Mouse (Mus musculus): ENCODE results near the gene Pitpna. TPM values are rescaled to one million over a fixed set of nuclear protein-coding genes. Genes with fewer than 3 reads are reported as not detected.

Pitpna gene
- polyA plus RNA-seq, 1 experiment: 130 TPM

DNA sequence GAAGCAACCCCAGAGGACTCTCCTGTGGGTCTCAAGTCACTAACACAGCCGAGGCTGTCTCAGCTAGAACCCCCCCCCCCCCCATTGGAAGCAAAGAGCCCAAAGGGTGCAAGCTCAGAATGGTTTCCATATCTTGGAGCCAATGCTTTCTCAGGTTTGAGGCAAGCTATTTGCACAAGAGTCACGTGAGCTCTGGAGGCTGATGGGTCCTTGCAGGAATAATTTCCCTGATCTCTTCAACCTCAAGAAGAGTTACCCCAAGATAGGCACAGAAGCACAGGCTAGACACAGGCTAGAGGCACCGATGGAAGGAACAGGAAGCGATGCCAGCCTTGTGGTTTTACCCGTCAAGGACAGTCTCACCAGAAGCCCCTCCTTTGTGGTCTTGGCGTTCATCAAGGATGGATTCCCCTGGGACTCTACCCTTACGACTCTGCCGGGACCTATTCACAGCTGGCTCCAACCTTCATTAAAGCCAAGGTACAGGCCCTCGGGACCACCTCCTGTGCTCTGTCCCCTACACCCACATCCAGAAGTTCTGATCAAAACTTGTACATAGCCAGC is 12.3 kb upstream of the Pitpna start:
- no peak for DNase-seq (ENCODE audit: low read depth)
- TF ChIP-seq CTCF (IDR thresholded peaks at IDR 0.05; ENCODE audit: borderline replicate concordance, extremely low read depth, insufficient read depth, insufficient read length) (no peak), POLR2A (IDR thresholded peaks at IDR 0.05; ENCODE audit: borderline replicate concordance, extremely low read depth, insufficient read depth, insufficient read length, poor library complexity, severe bottlenecking) (no peak)

DNA sequence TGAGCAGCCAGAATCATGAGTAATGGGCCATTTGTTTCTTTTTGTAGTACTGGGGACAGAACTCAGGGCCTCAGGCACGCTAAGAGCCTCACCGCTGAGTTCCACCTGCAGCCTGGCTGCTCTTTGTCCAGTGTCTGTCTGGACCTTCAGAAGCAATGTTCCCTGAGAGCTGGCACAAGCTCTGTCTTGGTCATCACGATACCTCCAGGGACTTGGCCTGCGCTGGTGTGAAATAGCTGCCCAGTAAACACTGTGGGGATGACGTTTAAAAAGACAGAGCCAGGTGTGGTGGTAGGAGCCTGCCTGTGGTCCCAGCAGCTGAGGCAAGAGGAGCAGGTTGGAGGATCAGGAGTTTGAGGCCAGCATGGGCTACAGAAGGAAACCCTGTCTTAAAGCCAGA is 9.3 kb upstream of the Pitpna start:
- TF ChIP-seq POLR2A (IDR thresholded peaks at IDR 0.05; ENCODE audit: borderline replicate concordance, extremely low read depth, insufficient read depth, insufficient read length, poor library complexity, severe bottlenecking): no peak
- DNase-seq (ENCODE audit: low read depth): no peak

DNA sequence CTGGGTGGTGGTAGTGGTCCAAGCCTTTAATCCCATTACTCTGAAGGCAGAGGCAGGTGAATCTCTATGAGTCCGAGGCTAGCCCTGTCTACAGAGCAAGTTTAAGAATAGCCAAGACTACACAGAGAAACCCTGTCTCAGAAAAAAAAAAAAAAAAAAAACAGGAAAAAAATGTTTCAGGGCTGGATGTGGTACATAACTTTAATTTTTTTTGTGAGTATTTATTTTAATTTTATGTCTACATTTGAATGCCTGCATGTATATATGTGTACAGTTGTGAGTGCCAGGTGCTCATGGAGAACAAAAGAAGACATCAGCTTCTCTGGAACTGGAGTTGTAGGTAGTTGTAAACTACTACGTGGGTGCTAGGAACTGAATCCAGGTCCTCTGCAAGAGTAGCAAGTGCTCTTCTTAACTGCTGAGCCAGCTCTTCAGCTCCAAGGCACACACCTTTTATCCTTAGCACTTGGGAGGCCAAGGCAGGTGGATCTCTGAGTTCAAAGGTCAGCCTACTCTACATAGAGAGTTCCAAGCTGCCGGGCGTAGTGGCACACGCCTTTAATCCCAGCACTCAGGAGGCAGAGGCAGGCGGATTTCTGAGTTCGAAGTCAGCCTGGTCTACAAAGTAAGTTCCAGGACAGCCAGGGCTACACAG is 6.3 kb upstream of the Pitpna start:
- DNase-seq (ENCODE audit: low read depth): no peak
- TF ChIP-seq POLR2A (IDR thresholded peaks at IDR 0.05; ENCODE audit: borderline replicate concordance, extremely low read depth, insufficient read depth, insufficient read length, poor library complexity, severe bottlenecking) (no peak), CTCF (IDR thresholded peaks at IDR 0.05; ENCODE audit: borderline replicate concordance, extremely low read depth, insufficient read depth, insufficient read length) (no peak)

DNA sequence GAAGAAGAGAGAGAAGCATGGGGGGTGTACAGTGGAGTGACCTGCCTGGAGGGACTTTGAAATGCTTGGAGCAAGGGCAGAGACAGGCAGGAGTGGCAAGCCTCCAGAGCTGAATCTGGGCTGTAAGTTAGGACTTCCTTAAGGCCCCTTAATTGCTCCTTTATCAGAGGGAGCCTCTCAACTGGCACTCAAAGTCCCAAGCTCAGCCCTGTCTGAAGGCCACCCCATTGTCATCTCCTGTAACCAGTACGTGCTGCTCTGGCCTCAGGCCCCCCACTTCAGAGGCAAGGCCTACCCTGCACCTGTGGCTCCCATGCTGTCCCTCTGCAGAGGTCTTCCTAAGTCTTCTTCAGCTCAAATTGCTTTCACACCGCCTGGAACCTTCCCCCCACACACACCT is 4.4 kb upstream of the Pitpna start:
- no peak for DNase-seq (ENCODE audit: low read depth)

DNA sequence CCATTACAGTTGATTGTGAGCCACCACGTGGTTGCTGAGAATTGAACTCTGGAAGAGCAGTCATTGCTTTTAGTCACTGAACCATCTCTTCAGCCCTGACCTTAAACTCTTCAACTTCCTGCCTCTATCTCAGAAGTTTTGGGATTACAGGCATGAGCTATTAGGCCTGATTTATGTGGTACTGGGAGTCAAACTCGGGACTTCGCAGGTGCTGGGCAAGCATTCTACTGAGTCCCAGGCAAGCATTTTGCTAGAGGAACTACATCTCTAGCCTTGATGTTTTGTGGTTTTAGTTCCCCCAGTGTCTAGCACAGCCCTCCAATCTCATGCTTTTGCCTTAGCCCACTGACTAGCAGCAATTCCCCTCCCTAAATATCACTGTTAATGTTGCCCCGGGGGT is 2.8 kb upstream of the Pitpna start:
- no peak for TF ChIP-seq POLR2A (IDR thresholded peaks at IDR 0.05; ENCODE audit: borderline replicate concordance, extremely low read depth, insufficient read depth, insufficient read length, poor library complexity, severe bottlenecking)
- DNase-seq (ENCODE audit: low read depth): no peak

More for the DNA sequence above, 4.4 kb upstream of the Pitpna start:
- no peak for TF ChIP-seq POLR2A (IDR thresholded peaks at IDR 0.05; ENCODE audit: borderline replicate concordance, extremely low read depth, insufficient read depth, insufficient read length, poor library complexity, severe bottlenecking)
- no peak for TF ChIP-seq CTCF (IDR thresholded peaks at IDR 0.05; ENCODE audit: borderline replicate concordance, extremely low read depth, insufficient read depth, insufficient read length)

DNA sequence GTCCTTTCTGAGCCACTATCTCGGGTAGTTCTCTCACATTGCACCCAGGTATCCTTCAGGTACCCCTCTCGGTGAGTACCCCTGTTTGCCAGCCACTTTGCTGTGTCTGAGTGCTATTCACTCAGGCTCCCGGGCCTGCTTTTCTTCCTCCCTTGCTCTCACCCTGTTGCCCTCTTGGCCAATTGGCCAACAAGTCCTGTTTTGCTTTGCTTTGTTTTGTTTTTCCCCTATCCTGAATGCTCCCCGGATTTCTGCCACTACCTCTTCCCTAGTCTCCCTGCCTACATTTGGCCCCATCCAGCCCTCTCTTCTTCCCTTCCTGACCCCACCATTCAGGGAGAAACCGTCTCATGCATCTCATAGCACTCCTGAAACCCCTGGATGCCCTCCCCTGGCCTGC is 1.9 kb upstream of the Pitpna start:
- TF ChIP-seq CTCF (IDR thresholded peaks at IDR 0.05; ENCODE audit: borderline replicate concordance, extremely low read depth, insufficient read depth, insufficient read length): no peak
- no peak for TF ChIP-seq POLR2A (IDR thresholded peaks at IDR 0.05; ENCODE audit: borderline replicate concordance, extremely low read depth, insufficient read depth, insufficient read length, poor library complexity, severe bottlenecking)
- DNase-seq (ENCODE audit: low read depth): no peak

DNA sequence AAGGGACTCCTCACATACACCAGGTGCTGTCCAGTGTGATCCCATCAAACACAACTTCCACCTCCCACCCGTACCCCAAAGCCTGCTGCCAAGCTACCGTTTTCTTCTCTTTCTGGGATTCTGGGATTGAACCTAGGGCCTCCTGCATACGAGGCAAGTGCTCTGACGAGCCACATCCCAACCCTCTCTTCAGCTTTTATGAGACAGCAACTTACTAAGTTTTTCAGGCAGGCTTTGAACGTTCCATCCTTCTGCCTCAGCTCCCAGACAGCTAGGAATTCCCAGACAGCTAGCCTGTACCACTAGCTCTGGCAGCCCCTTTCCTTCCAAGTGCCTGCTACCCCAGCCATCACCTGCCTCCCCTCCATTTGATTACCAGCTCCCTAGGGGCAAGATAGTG is 934 bp upstream of the Pitpna start:
- TF ChIP-seq POLR2A (IDR thresholded peaks at IDR 0.05; ENCODE audit: borderline replicate concordance, extremely low read depth, insufficient read depth, insufficient read length, poor library complexity, severe bottlenecking) (no peak), CTCF (IDR thresholded peaks at IDR 0.05; ENCODE audit: borderline replicate concordance, extremely low read depth, insufficient read depth, insufficient read length) (no peak)
- DNase-seq (ENCODE audit: low read depth): no peak

DNA sequence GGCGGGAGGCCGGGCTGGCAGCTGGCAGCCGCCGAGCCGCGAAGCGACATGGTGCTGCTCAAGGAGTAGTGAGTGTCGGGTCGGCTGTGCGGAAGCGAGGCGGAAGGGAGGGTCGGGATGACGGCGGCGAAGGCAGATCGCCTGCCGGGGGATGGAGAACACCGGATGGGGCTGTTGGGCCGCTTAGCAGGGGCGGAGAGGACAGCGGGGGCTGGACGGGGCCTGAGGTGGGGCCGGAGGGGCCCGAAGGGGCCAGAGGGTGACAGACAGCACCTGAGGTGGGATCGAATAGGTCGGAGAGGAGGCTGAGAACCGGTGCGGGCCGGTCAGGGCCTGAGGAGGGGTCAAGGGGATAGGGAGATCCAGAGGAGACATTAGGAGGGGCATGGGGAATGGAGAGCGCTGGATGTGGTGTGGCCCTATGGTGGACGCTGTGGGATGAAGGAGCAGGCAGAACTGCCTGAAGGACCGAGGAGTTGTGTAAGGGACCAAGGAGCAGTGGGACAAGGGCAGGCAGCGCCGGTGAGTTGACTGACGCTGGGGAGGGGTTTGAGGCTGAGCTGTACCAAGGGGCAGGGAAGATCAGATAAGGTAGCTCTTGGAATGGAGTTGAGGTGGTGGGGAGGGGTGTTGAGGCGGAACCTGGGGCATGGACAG is 516 bp downstream of the Pitpna start:
- DNase-seq (ENCODE audit: low read depth): peak; percentile 4
- TF ChIP-seq CTCF (IDR thresholded peaks at IDR 0.05; ENCODE audit: borderline replicate concordance, extremely low read depth, insufficient read depth, insufficient read length): no peak
- no peak for TF ChIP-seq POLR2A (IDR thresholded peaks at IDR 0.05; ENCODE audit: borderline replicate concordance, extremely low read depth, insufficient read depth, insufficient read length, poor library complexity, severe bottlenecking)

DNA sequence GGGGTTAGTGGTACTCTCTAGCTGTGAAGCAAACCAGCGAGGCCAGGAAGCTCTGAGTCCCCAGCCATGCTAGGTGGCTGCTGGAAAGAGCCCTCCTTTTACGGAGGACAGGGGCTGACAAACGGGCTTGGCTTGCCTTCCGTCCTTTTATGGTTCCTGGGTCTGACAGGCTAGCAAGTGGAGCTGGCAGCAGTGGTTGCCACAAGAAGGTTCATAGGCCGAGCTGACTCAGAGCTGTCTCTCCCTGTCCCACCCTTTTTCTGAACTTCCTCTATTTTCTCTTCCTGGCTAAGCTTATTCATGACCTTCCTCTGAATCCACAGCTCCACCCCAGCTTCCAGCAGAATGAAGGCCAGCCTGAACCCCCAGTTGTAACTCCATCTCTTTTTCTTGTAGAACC is 4.7 kb downstream of the Pitpna start:
- TF ChIP-seq CTCF (IDR thresholded peaks at IDR 0.05; ENCODE audit: borderline replicate concordance, extremely low read depth, insufficient read depth, insufficient read length): no peak
- TF ChIP-seq POLR2A (IDR thresholded peaks at IDR 0.05; ENCODE audit: borderline replicate concordance, extremely low read depth, insufficient read depth, insufficient read length, poor library complexity, severe bottlenecking): no peak
- no peak for DNase-seq (ENCODE audit: low read depth)

DNA sequence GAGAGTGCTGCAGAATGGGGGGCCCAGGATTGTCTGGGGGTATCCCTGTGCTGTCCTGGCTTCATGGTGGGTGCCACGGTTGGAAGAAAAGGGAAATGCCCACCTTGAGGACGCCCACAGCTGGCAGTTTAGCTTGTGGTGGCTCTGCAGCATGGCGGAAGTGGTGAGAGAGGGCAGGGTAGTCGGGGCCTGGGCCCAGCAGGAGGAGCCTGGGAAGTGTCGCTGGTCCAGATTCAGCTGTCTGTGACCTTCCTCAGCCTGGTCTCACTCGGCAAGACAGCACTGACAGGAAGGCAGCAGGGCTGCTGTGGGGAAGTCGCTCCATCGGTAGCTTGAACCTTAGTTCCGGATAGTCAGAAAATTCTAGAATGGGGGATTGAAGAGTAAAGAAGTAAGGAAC is 6.5 kb downstream of the Pitpna start:
- DNase-seq (ENCODE audit: low read depth): no peak
- no peak for TF ChIP-seq CTCF (IDR thresholded peaks at IDR 0.05; ENCODE audit: borderline replicate concordance, extremely low read depth, insufficient read depth, insufficient read length)
- no peak for TF ChIP-seq POLR2A (IDR thresholded peaks at IDR 0.05; ENCODE audit: borderline replicate concordance, extremely low read depth, insufficient read depth, insufficient read length, poor library complexity, severe bottlenecking)

DNA sequence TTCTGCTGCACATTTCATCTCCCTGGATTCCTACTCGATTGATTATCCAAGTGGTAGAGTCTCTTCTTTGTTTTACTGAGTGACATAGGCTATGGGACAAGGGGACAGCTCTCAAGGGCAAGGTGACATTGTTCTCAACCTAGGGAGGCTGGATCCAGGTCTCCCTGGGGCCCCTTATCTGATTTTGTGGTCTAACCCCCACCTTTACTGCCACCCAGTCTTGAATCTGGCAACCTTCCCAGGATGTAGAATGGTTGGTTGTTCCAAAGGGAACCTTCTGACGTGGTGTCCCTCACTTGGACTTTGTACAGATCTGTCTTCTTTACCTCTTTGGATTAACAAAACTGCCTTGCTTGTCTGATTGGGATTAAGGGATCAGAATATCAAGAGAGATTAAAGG is 7.5 kb downstream of the Pitpna start:
- TF ChIP-seq CTCF (IDR thresholded peaks at IDR 0.05; ENCODE audit: borderline replicate concordance, extremely low read depth, insufficient read depth, insufficient read length): no peak
- DNase-seq (ENCODE audit: low read depth): no peak

DNA sequence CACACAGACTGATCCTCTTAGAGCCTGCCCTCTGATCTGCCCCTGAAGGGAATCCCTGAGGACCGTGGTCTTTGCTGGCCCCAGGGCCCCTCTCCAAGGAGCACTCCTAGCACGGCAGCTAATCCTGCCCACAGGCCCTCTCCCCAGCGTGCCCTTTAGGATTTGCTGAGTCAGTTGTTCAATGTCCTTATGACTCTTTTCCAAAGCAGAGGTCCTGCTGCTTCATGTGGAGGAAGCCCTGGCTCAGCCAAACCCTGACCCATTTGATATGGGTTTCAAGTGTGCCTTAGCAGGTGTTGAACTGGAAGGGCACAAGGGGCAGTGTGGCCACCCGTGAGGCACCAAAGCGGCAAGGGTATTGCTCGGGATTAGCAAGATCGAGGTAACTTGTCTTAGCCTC is 7.9 kb downstream of the Pitpna start:
- DNase-seq (ENCODE audit: low read depth): no peak
- TF ChIP-seq CTCF (IDR thresholded peaks at IDR 0.05; ENCODE audit: borderline replicate concordance, extremely low read depth, insufficient read depth, insufficient read length) (no peak), POLR2A (IDR thresholded peaks at IDR 0.05; ENCODE audit: borderline replicate concordance, extremely low read depth, insufficient read depth, insufficient read length, poor library complexity, severe bottlenecking) (no peak)
